Mouse (Mus musculus) left cerebral cortex, postnatal 10 days (tissue): ENCODE results near the gene Cubn. TPM values are rescaled to one million over a fixed set of nuclear protein-coding genes. Genes with fewer than 3 reads are reported as not detected.

Source experiments
- DNase-seq, 2 experiments: peaks; one replicate each; pipeline ENCODE4 v3.0.0; 2021 to 2022; ENCODE audit warnings: low spot score in 2 of 2, mixed read lengths in 1 of 2; ENCODE audit errors: extremely low spot score in 1 of 2
- intact Hi-C: fragments of 180-260 bp; cut with DNase I; formaldehyde crosslinking; loops from one replicate; pipeline ENCODE4 v1.15.1; 2025
- total RNA-seq, 2 experiments: library from RNA; stranded (reverse); gene quantifications; 2 replicates each; pipeline ENCODE4 v1.2.3; 2021

The Cubn gene
- total RNA-seq: under 1 TPM; 0.43 to 0.45 TPM

- intact Hi-C loops: no loop called here
- DNase-seq: no peak
Measured at GRCm38 (mm10) chr2:13491734-13492133, at the start of gene Cubn. Gene Cubn, minus strand, starts transcription at chr2:13491813.

GRCm38 (mm10) chr2:13539860-13540259 lies 48.2 kb upstream of the Cubn start:
- intact Hi-C loops: no loop called here
- no peak for DNase-seq

- DNase-seq: no peak
- intact Hi-C loops: no loop called here
Measured at GRCm38 (mm10) chr2:13538704-13539377, 47.2 kb upstream of the Cubn start.

- intact Hi-C loops: no loop called here
- DNase-seq: no peak
Measured at GRCm38 (mm10) chr2:13538258-13538657, 46.6 kb upstream of the Cubn start.

GRCm38 (mm10) chr2:13537733-13538132 lies 46.1 kb upstream of the Cubn start:
- intact Hi-C loops: no loop called here
- peak in 1 of 2 experiments; percentile 22 for DNase-seq

- no peak for DNase-seq
- intact Hi-C loops: no loop called here
Measured at GRCm38 (mm10) chr2:13536747-13537146, 45.1 kb upstream of the Cubn start.

GRCm38 (mm10) chr2:13530639-13531038 lies 39.0 kb upstream of the Cubn start:
- no peak for DNase-seq
- intact Hi-C loops: no loop called here

GRCm38 (mm10) chr2:13529253-13529933 lies 37.8 kb upstream of the Cubn start:
- intact Hi-C loops: no loop called here
- no peak for DNase-seq

- intact Hi-C loops: no loop called here
- DNase-seq: no peak
Measured at GRCm38 (mm10) chr2:13527531-13527930, 35.9 kb upstream of the Cubn start.

- intact Hi-C loops: no loop called here
- no peak for DNase-seq
Measured at GRCm38 (mm10) chr2:13527125-13527524, 35.5 kb upstream of the Cubn start.

GRCm38 (mm10) chr2:13526205-13526604 lies 34.6 kb upstream of the Cubn start:
- no peak for DNase-seq
- intact Hi-C loops: no loop called here

- intact Hi-C loops: no loop called here
- DNase-seq: peak in 1 of 2 experiments; percentile 46
Measured at GRCm38 (mm10) chr2:13523540-13524456, 32.2 kb upstream of the Cubn start.

- intact Hi-C loops: no loop called here
- no peak for DNase-seq
Measured at GRCm38 (mm10) chr2:13522106-13522505, 30.5 kb upstream of the Cubn start.

GRCm38 (mm10) chr2:13514949-13515348 lies 23.3 kb upstream of the Cubn start:
- intact Hi-C loops: no loop called here
- peak in 1 of 2 experiments; percentile 32 for DNase-seq

GRCm38 (mm10) chr2:13502717-13503116 lies 11.1 kb upstream of the Cubn start:
- no peak for DNase-seq
- intact Hi-C loops: no loop called here

- DNase-seq: no peak
- intact Hi-C loops: no loop called here
Measured at GRCm38 (mm10) chr2:13501553-13501952, 9.9 kb upstream of the Cubn start.

- DNase-seq: peak in 1 of 2 experiments; percentile 15
- intact Hi-C loops: no loop called here
Measured at GRCm38 (mm10) chr2:13500298-13500999, 8.8 kb upstream of the Cubn start.

- no peak for DNase-seq
- intact Hi-C loops: no loop called here
Measured at GRCm38 (mm10) chr2:13499196-13499595, 7.6 kb upstream of the Cubn start.

GRCm38 (mm10) chr2:13496087-13496486 lies 4.5 kb upstream of the Cubn start:
- intact Hi-C loops: no loop called here
- DNase-seq: no peak
